ENCODE assay signal across 15 mouse cellular contexts in genomic region chr11:108181012-108181713, GRCm38 (mm10).
DNase-seq lines count a peak whose midpoint lies in the region; ATAC-seq and TF ChIP-seq lines count a peak whose summit lies in the region.
"Had no signal": no experiment of that assay in that cellular context is flagged by ENCODE, and none has a peak within 500 bp of the region (broad histone marks: within the 10 kb centered on the region; RNA-seq: fewer than 3 reads in every experiment).

No protein-coding gene starts in this region.

- no peak overlapping the region for H3K4me3 ChIP-seq in lung, embryonic 14.5 days (ENCODE audit: low read depth, low read length)
- H3K4me3 ChIP-seq in forebrain, embryonic 15.5 days = no peak overlapping the region
- H3K4me3 ChIP-seq in hindbrain, embryonic 16.5 days (ENCODE audit: low read length) = no peak overlapping the region
- no peak overlapping the region for H3K4me3 ChIP-seq in neural tube, embryonic 15.5 days (replicated peaks)
- H3K4me3 ChIP-seq: intestine, embryonic 15.5 days; myocyte had no signal

- no peaks in the 10 kb centered on the region for H3K9me3 ChIP-seq in lung, embryonic 14.5 days (ENCODE audit: low read depth, low read length)
- no peaks in the 10 kb centered on the region for H3K9me3 ChIP-seq in forebrain, embryonic 15.5 days
- no peaks in the 10 kb centered on the region for H3K9me3 ChIP-seq in hindbrain, embryonic 16.5 days (ENCODE audit: control insufficient read depth, low read length)
- H3K9me3 ChIP-seq in neural tube, embryonic 15.5 days (replicated peaks) = no peaks in the 10 kb centered on the region
- H3K9me3 ChIP-seq: intestine, embryonic 15.5 days had no signal

- ATAC-seq in lung, embryonic 14.5 days (ENCODE audit: insufficient read depth) = no peak
- peak; percentile 84 for ATAC-seq in forebrain, embryonic 15.5 days (replicated peaks)
- peak; percentile 52; the same call in 1 of the 2 replicates for ATAC-seq in hindbrain, embryonic 16.5 days
- ATAC-seq in neural tube, embryonic 15.5 days (ENCODE audit: low FRiP score) = no peak
- ATAC-seq: intestine, embryonic 15.5 days had no signal

- no peak overlapping the region for H3K9ac ChIP-seq in lung, embryonic 14.5 days
- no peak overlapping the region for H3K9ac ChIP-seq in forebrain, embryonic 15.5 days (replicated peaks)
- H3K9ac ChIP-seq in hindbrain, embryonic 16.5 days (ENCODE audit: low read depth, low read length) = no peak overlapping the region; the same call in 1 of the 2 replicates
- no peak overlapping the region for H3K9ac ChIP-seq in neural tube, embryonic 15.5 days (replicated peaks)
- H3K9ac ChIP-seq: intestine, embryonic 15.5 days had no signal

- H3K36me3 ChIP-seq in lung, embryonic 14.5 days (ENCODE audit: insufficient read depth) = no peaks in the 10 kb centered on the region
- H3K36me3 ChIP-seq in forebrain, embryonic 15.5 days = no peaks in the 10 kb centered on the region
- no peaks in the 10 kb centered on the region for H3K36me3 ChIP-seq in hindbrain, embryonic 16.5 days (ENCODE audit: control insufficient read depth, insufficient read depth, low read length)
- no peaks in the 10 kb centered on the region for H3K36me3 ChIP-seq in neural tube, embryonic 15.5 days
- H3K36me3 ChIP-seq: intestine, embryonic 15.5 days had no signal

- no peak for TF ChIP-seq CTCF in lung, embryonic 14.5 days (IDR thresholded peaks at IDR 0.05; ENCODE audit: low read depth)

- no peak overlapping the region for H3K27ac ChIP-seq in lung, embryonic 14.5 days (ENCODE audit: low read depth)
- peak overlapping the region; percentile 70 for H3K27ac ChIP-seq in forebrain, embryonic 15.5 days (replicated peaks)
- H3K27ac ChIP-seq in hindbrain, embryonic 16.5 days (ENCODE audit: low read depth, low read length) = no peak overlapping the region
- 0 out of 2 replicates have a peak overlapping the region, but pooled peaks have one; percentile 9 for H3K27ac ChIP-seq in neural tube, embryonic 15.5 days (replicated peaks)
- H3K27ac ChIP-seq: intestine, embryonic 15.5 days; kidney, postnatal 0 days had no signal

- 59% methylated on average over 10 of the region's 10 CpGs for WGBS in lung, embryonic 14.5 days
- 39% methylated on average over 10 of the region's 10 CpGs for WGBS in forebrain, embryonic 15.5 days
- 41% methylated on average over 10 of the region's 10 CpGs for WGBS in hindbrain, embryonic 16.5 days
- 37% methylated on average over 10 of the region's 10 CpGs for WGBS in neural tube, embryonic 15.5 days

- H3K4me1 ChIP-seq in lung, embryonic 14.5 days (ENCODE audit: insufficient read depth) = no peaks in the 10 kb centered on the region
- peaks cover 22% of the 10 kb centered on the region for H3K4me1 ChIP-seq in forebrain, embryonic 15.5 days
- H3K4me1 ChIP-seq in hindbrain, embryonic 16.5 days (ENCODE audit: control insufficient read depth, insufficient read depth, low read depth, low read length) = peaks cover 9% of the 10 kb centered on the region
- peaks cover 14% of the 10 kb centered on the region for H3K4me1 ChIP-seq in neural tube, embryonic 15.5 days
- H3K4me1 ChIP-seq: intestine, embryonic 15.5 days had no signal

- H3K4me2 ChIP-seq in lung, embryonic 14.5 days = no peak overlapping the region
- no peak overlapping the region for H3K4me2 ChIP-seq in forebrain, embryonic 15.5 days (replicated peaks)
- no peak overlapping the region for H3K4me2 ChIP-seq in hindbrain, embryonic 16.5 days (ENCODE audit: low read length)
- H3K4me2 ChIP-seq in neural tube, embryonic 15.5 days = no peak overlapping the region
- H3K4me2 ChIP-seq: intestine, embryonic 15.5 days had no signal

- H3K27me3 ChIP-seq in lung, embryonic 14.5 days (ENCODE audit: insufficient read depth, low read length) = no peaks in the 10 kb centered on the region
- no peaks in the 10 kb centered on the region for H3K27me3 ChIP-seq in forebrain, embryonic 15.5 days
- H3K27me3 ChIP-seq in hindbrain, embryonic 16.5 days (replicated peaks; ENCODE audit: control insufficient read depth, insufficient read depth, low read length) = no peaks in the 10 kb centered on the region
- H3K27me3 ChIP-seq in neural tube, embryonic 15.5 days (replicated peaks) = no peaks in the 10 kb centered on the region
- H3K27me3 ChIP-seq: intestine, embryonic 15.5 days had no signal

- peak; percentile 14 for DNase-seq in lung, embryonic 14.5 days
- DNase-seq in lung, postnatal 4 days = no peak
- DNase-seq in kidney, adult 18-20 months = no peak
- no peak for DNase-seq in gastrocnemius, postnatal 25 days
- DNase-seq: adrenal gland, postnatal 25 days; cerebellum, adult 9-11 months; embryo, embryonic 11 days; heart, postnatal 10 days; lung, adult 2 months had no signal

Comparison
In these comparisons a context has a peak if more than half of its experiments do, and no peak if none do; other contexts are left out.
1. ATAC-seq: peak in forebrain, embryonic 15.5 days (single experiment) and hindbrain, embryonic 16.5 days (single experiment); none in lung, embryonic 14.5 days (single experiment) and neural tube, embryonic 15.5 days (single experiment).
2. H3K27ac ChIP-seq: peak in forebrain, embryonic 15.5 days (single experiment) and neural tube, embryonic 15.5 days (single experiment); none in lung, embryonic 14.5 days (single experiment) and hindbrain, embryonic 16.5 days (single experiment).